Mouse (Mus musculus): Measurements from ENCODE around the gene Cdc42se1. TPM values are rescaled to one million over a fixed set of nuclear protein-coding genes. Genes with fewer than 3 reads are reported as not detected.

The Cdc42se1 gene
- 100 to 1,000 TPM; 224 to 236 TPM for total RNA-seq (2023)

DNA sequence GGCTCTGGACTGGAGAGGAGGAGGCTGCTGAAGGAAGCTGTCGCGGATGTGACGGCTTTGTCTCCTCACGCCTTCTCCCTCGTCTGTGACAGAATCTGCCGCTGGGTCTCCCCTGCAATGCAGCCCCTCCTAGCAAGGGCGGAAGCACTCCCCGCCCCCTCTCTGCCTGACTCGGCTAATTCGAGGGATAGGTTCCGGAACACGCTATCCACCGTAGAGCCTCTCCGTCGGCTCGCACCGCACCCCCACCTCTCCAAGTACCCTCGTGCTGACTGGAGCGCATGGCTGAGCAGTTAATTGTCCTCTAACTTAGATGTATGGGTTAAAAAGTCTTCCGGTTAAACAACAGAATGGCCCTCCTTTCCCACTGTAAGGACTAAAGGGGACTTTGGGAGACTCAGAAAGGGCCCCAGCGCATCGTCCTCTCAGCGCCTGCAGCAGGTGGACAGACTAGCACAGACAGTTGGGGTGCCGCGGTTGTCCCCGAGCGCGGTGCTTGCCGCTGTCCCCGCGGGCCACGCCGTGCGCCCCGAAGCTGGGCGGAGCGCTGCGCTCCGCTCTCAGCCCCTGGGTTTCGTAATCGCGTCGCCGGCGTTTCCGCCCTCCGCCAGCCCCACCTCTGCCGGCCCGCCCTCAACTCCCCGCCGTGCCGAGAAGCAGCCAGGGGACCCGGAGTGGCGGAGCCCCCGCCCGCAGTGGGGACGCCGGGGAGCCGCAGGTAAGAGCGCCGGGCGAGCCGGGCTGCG is at the start of gene Cdc42se1:
Cdc42se1 (plus strand) TSS at position 585 of the 746 bp plus-strand sequence.

DNA sequence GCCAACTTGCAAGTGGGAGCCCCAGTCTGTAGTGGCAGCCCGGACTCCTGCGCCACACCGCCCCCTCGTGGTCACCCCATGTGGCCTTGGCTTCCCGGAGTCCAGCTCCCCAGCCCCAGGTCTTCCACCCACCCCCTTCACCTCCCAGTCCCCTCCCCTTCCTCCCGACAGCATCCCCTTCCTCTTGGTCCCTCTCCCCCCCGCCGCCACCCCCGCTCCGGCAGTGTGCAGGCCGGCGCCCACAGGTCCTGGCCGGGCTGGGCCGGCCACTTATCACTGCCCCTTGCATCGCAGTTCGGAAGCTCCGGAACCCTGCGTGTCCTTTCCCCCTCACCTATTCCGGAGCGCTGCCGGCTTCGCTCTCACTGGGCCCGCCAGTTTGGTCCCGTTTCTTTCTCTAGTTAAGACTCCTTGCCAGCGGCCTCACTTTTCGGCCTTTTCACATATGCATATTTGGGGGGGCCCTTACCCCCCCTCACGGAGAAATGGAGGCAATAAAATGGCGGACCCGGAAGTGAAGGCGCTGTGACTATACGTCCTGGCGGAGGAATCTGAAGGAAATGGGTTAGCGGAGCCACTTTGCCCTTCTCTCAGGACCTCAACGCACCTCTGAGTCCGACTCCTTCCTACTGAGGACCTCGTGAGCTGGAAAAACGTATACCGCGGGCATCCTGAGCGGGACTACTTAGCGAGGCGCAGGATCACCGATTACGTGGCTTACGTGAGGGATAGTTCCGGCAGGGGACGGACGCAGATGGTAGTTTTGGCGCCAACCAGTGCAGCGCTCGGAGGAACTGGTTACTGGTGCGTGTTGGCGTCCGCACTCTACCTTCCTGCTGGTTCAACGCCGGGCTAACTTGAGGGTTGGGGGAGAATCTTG is 11.0 kb upstream of the Cdc42se1 start, which contains the start of gene Gabpb2:
Gabpb2 (minus strand) TSS at position 662 of the 880 bp plus-strand sequence.

DNA sequence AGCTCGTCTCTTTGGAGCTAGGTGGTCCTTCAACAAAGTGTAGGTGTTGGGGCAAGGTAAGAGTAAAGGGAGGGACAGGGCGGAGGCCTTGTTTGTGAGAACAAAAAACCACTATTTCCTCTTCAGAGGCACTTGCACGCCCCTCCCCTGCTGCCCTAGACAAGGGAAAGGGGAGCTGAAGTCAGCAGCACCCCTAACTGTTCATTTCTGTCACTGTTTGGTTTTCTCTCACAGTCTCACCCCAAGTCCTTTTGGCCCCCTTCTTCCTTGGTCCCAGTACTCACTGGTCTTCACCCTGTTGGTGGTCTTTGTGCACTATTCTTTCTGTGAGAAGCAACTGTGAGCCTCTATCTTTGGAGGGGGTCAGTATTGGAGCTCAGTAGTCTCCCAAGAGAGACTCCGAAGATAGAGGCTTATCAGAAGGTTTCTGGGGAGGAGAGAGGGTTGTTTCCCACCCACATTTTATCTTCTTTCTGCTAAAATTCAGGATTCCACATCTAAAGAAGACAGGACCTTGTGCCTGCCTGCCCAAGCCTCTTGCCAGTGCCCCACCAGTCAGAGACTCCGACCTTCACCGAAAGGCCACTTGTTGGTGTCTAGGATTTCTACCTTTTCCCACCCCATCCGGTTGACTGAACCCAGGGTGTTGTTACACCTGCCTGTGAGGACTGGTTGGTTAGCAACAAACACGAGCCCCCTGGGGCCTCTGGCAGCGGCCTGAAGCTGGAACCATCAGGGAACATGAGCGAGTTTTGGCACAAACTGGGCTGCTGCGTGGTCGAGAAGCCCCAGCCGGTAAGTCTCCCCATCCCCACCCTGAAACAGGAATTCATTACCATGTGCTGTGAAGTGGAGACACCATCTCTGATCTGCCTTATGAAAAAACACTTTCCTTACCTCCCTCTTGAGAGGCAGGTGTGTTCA is 3.0 kb downstream of the Cdc42se1 start, which contains the start of gene Mllt11:
Mllt11 (minus strand) TSS at position 874 of the 924 bp plus-strand sequence.

DNA sequence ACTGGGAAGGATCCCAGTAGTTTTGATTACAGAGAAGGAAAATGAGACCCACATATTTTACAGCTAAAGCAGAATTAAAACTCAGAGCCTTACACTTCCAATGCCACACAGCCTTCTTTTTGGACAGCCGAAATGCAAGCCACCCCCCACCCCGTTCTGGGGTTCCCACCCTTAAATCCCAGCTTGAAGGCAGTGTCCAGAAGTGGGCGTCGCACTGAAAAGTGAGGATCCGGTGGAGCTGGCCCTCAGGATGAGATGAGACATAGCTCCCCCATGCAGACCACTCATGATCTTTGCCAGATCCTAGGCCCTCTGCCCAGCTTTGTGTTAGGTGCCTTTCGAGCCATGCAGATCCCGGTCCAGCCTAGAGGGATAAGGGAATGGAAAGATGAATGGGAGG is 13.0 kb downstream of the Cdc42se1 start, which contains the start of gene Gm128:
Gm128 (minus strand) TSS at position 101 of the 400 bp plus-strand sequence.

DNA sequence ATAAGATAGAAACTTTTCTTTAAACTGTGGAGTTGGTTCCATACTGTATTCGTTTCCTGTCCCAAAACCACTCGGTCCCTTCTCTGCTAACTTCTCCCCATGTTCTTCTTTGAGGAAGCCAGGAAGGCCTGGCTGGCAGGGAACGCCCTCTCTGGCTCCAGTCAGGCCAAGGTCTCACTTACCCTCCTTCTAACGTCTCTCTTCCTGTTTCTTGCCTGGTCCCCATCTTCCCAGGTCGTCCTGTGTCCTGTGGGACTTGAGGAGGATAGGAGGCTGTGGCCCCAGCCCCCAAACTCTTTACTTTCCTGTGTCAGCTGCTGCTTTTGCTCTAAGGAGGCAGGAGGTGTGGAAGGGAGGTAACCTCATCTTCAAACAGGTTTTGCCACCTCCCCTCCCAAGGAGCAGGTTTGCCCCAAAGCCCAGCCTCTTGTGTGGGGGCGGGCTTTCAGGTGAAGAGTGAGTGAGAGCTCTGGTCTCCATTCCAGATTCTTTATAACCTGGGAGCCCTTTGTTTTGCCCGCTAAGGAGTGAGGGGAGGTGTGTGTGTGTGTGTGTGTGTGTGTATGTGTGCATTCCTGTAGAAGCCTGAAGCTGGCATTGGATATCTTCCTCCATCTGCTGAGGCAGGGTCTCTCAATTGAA is 22.4 kb downstream of the Cdc42se1 start, which contains the start of gene Bnipl:
Bnipl (minus strand) TSS at position 411 of the 642 bp plus-strand sequence.

DNA sequence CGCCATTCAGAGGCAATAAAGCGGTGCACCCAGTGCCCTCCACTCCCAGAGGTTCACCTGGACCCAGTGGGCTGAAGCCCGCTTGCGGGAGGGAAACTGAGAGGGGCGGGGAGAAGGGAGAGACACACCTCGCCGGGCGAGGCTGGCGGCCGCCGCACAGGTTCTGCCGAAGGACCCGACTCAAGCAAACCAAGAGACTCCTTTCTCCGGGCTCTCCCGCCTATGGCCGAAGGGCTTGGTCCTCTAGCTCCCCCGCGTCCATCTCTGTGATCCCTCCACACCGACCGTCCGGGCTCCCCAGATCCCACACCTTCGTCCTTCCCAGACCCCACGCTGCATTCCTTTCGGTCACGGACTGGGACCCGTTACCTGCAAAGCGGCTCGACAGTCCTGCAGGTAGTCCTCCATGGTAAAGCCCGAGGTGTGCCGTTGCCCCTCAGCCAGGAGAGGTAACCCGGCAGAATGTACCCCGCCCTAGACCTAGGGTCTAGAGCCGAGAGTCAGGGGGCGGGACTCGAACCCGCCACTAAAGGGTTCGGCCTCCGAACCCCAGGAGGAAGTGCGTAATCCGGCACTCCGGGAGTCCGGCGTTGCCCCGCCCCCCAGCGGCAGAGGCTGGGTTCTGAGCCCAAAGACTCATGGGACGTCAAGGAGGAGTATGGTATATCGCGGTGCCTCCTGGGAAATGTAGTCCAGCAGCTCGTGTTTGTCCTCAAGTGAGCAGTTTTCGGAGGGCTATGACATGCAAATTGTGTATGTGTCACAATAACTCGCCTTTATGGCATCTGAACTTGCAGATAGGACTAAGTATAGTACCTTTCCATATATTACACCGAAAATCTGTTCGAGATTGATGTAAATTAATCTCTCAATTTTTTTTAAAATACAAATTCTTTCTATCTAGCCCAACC is 52.9 kb downstream of the Cdc42se1 start, which contains the start of the genes Mindy1 and Prune1:
Mindy1 (plus strand) TSS at position 130 of the 911 bp plus-strand sequence.
Prune1 (minus strand) TSS at position 861 of the 911 bp plus-strand sequence.

Other genes with a start within 250 kb of the Cdc42se1 start
- 10 to 100 TPM; 44.6 to 57.4 TPM for gene Zfp687, start 213.3 kb upstream of the Cdc42se1 start, total RNA-seq (2023)
- 10 to 100 TPM; 92.0 to 99.5 TPM for gene Psmd4, start 186.1 kb upstream of the Cdc42se1 start, total RNA-seq (2023)
- gene Pip5k1a, start 121.8 kb upstream of the Cdc42se1 start, total RNA-seq (2023) = 10 to 100 TPM; 20.7 to 26.5 TPM
- gene Vps72, start 117.7 kb upstream of the Cdc42se1 start, total RNA-seq (2023) = 10 to 100 TPM; 31.0 to 35.0 TPM
- 1 to 10 TPM in 1 of 2 experiments, under 1 TPM in 1; 0.99 to 1.6 TPM for gene Tmod4, start 104.3 kb upstream of the Cdc42se1 start, total RNA-seq (2023)
- 10 to 100 TPM; 42.7 to 50.8 TPM for gene Scnm1, start 94.7 kb upstream of the Cdc42se1 start, total RNA-seq (2023)
- 1 to 10 TPM; 2.6 to 3.2 TPM for gene Lysmd1, start 94.6 kb upstream of the Cdc42se1 start, total RNA-seq (2023)
- 10 to 100 TPM; 78.5 to 90.9 TPM for gene Tnfaip8l2, start 86.4 kb upstream of the Cdc42se1 start, total RNA-seq (2023)
- 1 to 10 TPM in 1 of 2 experiments, under 1 TPM in 1; 0.79 to 1.2 TPM for gene Sema6c, start 68.3 kb upstream of the Cdc42se1 start, total RNA-seq (2023)
- 10 to 100 TPM; 38.9 to 47.6 TPM for gene Gabpb2, start 10.8 kb upstream of the Cdc42se1 start, total RNA-seq (2023)
- gene Mllt11, start 3.4 kb downstream of the Cdc42se1 start, total RNA-seq (2023) = 1 to 10 TPM; 2.3 to 2.4 TPM
- not detected for gene Gm128, start 12.9 kb downstream of the Cdc42se1 start, total RNA-seq (2023)
- under 1 TPM in 1 of 2 experiments, not detected in 1; 0.44 TPM for gene Bnipl, start 22.5 kb downstream of the Cdc42se1 start, total RNA-seq (2023)
- 100 to 1,000 TPM; 127 to 146 TPM for gene Mindy1, start 52.6 kb downstream of the Cdc42se1 start, total RNA-seq (2023)
- 10 to 100 TPM; 17.4 to 19.3 TPM for gene Prune1, start 53.3 kb downstream of the Cdc42se1 start, total RNA-seq (2023)
- gene Anxa9, start 78.4 kb downstream of the Cdc42se1 start, total RNA-seq (2023) = 1 to 10 TPM; 2.6 to 2.8 TPM
- gene Cers2, start 86.1 kb downstream of the Cdc42se1 start, total RNA-seq (2023) = 100 to 1,000 TPM; 130 to 136 TPM
- 10 to 100 TPM; 20.0 to 21.0 TPM for gene Setdb1, start 128.5 kb downstream of the Cdc42se1 start, total RNA-seq (2023)
- gene 4930558C23Rik, start 174.1 kb downstream of the Cdc42se1 start, total RNA-seq (2023) = not detected
- gene Arnt, start 205.7 kb downstream of the Cdc42se1 start, total RNA-seq (2023) = 10 to 100 TPM; 53.9 to 57.9 TPM

All from neutrophil, adult 83 days (primary cell).